Mouse (Mus musculus) spleen, adult 2 months (tissue): ENCODE measurements around the gene Emp3. TPM values are rescaled to one million over a fixed set of nuclear protein-coding genes. Genes with fewer than 3 reads are reported as not detected.
A peak's percentile ranks its signal among the peaks of the same experiment; 100 is the strongest.
"Not testable (repeated sequence)": the region's sequence is repeated elsewhere in the genome, so short reads cannot be mapped to it uniquely, and the experiment has no call there.

ENCODE experiments used
- DNase-seq, 2 experiments: peaks; one replicate each; pipeline versions ENCODE4 v3.0.0 to v3.0.0-alpha.2; 2012 to 2021; ENCODE audit warnings: low spot score in 2 of 2, low read depth in 1 of 2
- H3K27ac ChIP-seq: fragments of 200-500 bp; 2 replicates; pipeline ENCODE4 v1.5.1; 2012; ENCODE audit warnings: low read length, inconsistent platforms; ENCODE audit not compliant: insufficient read depth
- H3K27me3 ChIP-seq: fragments of 200-500 bp; 2 replicates; pipeline ENCODE4 v1.6.1; 2012; ENCODE audit warnings: mild to moderate bottlenecking, moderate library complexity, low read length, inconsistent platforms; ENCODE audit not compliant: control insufficient read depth, insufficient read depth
- H3K36me3 ChIP-seq: fragments of 200-500 bp; 2 replicates; pipeline ENCODE4 v1.6.1; 2012; ENCODE audit warnings: mild to moderate bottlenecking, low read length, inconsistent platforms; ENCODE audit not compliant: control insufficient read depth, insufficient read depth
- H3K4me1 ChIP-seq: fragments of 200-500 bp; 2 replicates; pipeline ENCODE4 v1.6.1; 2011; ENCODE audit warnings: inconsistent platforms; ENCODE audit not compliant: control insufficient read depth, insufficient read depth, insufficient read length
- H3K4me3 ChIP-seq: fragments of 200-500 bp; 2 replicates; pipeline ENCODE4 v1.5.1; 2011; ENCODE audit warnings: mild to moderate bottlenecking, inconsistent platforms; ENCODE audit not compliant: insufficient read depth, insufficient read length; ENCODE audit errors: extremely low read depth
- CTCF ChIP-seq: fragments of 200-500 bp; IDR thresholded peaks from 2 replicates; pipeline ENCODE4 v1.5.1; 2011; ENCODE audit warnings: mild to moderate bottlenecking, inconsistent platforms; ENCODE audit not compliant: insufficient read depth, insufficient read length, insufficient replicate concordance; ENCODE audit errors: extremely low read depth
- POLR2A ChIP-seq: fragments of 200-500 bp; IDR thresholded peaks from 2 replicates; pipeline ENCODE4 v1.6.1; 2011; ENCODE audit warnings: low read depth, low read length, inconsistent platforms
- WGBS: fragments of 180-500 bp; shearing (Covaris S2); methylation state at CpG from one replicate; pipeline ENCODE4 v1.1.7; 2018; 5-methylcytosine and 5-hydroxymethylcytosine counted together
- polyA plus RNA-seq: library from polyadenylated mRNA; depleted of rRNA; stranded (reverse); fragments of >200 nt; gene quantifications from 2 replicates; pipeline ENCODE4 v1.2.3, GENCODE M21; 2012

Emp3 gene
- polyA plus RNA-seq, 1 experiment, result 245 TPM

DNA sequence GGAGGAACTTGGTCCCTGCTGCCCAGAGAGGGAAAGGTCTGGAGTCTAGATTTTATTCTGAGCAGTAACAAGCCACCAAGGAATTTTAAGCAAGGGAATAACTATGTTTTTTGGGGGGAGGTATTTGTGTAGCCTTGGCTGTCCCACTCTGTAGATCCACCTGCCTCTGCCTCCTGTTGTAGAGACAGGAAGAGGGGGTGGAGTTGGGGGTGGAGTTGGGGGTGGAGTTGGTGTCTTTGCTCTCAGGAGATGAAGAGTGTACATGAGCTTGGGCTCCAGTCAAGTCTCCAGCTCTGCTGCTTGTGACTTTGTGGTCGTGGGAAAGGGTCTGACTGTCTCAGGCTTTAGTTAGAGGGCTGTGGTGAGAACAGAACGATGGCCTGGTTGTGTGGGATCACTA lies 40.2 kb downstream of the Emp3 start:
- TF ChIP-seq CTCF (no peak), POLR2A (no peak)
- H3K36me3 ChIP-seq, result peaks cover 42% of the 10 kb centered on the region

DNA sequence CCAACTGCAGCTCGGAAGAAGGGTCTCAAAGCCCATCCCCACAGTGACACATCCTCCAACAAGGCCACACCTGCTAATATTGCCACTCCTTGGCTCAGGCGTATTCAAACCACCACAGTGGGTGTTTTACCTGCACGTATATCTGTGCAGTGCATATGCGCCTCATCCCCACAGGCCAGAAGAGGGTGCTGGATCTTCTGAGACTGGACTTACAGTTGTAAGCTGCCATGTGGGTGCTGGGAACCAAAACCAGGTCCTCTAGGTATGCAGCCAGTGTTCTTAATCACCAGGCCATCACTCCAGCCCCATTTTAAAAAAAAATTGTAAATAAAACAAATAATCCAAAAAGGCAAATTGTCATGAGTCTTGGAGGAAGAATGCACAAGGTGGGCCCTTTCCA lies 40.7 kb downstream of the Emp3 start:
- Histone ChIP-seq H3K27ac (no peak overlapping the region), H3K36me3 (peaks cover 45% of the 10 kb centered on the region), H3K4me1 (no peaks in the 10 kb centered on the region), H3K4me3 (no peak overlapping the region), H3K27me3 (no peaks in the 10 kb centered on the region)
- no peak for TF ChIP-seq CTCF
- TF ChIP-seq POLR2A, result no peak
- WGBS, result 96% methylated on average over 4 of the region's 4 CpGs
- DNase-seq, result no peak

More for the DNA sequence above, 40.2 kb downstream of the Emp3 start:
- Histone ChIP-seq H3K4me1 (no peaks in the 10 kb centered on the region), H3K27me3 (no peaks in the 10 kb centered on the region), H3K4me3 (no peak overlapping the region), H3K27ac (no peak overlapping the region)
- WGBS, result 92% methylated on average over 2 of the region's 2 CpGs
- no peak for DNase-seq

DNA sequence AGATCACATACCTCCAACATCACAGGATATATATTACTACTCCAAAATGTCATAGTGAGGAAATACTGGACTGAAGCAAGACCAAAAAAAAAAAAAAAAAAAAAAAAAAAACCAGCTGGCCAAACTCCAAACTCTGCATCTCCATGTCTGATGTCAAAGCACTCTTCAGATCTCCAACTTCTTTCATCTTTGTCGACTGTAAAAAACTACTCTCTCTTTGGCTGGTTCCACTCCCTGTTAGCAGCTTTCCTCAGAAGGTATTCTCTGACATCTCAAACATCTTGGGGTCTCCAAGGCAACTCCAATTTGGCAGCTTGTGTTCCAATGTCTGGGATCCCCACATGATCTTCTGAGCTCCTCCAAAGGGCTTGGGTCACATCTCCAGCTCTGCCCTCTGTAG lies 42.9 kb downstream of the Emp3 start, which contains the start of gene Grin2d:
Gene Grin2d, minus strand, starts transcription at position 101 of the 400 bp plus-strand sequence.
- WGBS, result 75% methylated on average over 1 of the region's 1 CpGs
- H3K36me3 ChIP-seq, result peaks cover 45% of the 10 kb centered on the region
- DNase-seq, H3K27ac ChIP-seq, H3K4me3 ChIP-seq, H3K4me1 ChIP-seq, H3K27me3 ChIP-seq: not testable (repeated sequence)

DNA sequence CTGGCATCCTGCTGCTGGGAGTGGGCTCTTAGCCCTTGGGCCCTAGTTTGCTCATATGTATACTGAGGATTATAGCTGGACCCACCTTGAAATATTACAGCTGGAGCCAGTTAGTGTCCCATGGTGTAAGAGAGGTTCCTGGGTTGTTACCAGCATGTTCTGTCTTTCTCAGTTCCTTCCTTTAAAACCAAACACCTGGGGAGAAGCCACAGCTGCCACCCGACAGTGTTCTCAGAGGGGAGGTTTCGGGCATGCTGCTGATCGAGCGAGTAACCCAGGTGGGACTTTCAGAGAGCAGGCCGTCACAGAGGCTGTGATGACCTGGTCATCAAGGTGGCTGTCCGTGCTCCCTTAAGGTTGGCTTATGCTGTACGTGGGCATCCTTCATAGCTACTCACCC lies 44.3 kb downstream of the Emp3 start:
- Histone ChIP-seq H3K36me3 (peaks cover 33% of the 10 kb centered on the region), H3K4me1 (peaks cover 4% of the 10 kb centered on the region; the same call in 1 of the 2 replicates), H3K4me3 (no peak overlapping the region), H3K27me3 (no peaks in the 10 kb centered on the region), H3K27ac (no peak overlapping the region)
- no peak for TF ChIP-seq POLR2A
- TF ChIP-seq CTCF, result no peak
- WGBS, result 66% methylated on average over 7 of the region's 7 CpGs
- no peak for DNase-seq

DNA sequence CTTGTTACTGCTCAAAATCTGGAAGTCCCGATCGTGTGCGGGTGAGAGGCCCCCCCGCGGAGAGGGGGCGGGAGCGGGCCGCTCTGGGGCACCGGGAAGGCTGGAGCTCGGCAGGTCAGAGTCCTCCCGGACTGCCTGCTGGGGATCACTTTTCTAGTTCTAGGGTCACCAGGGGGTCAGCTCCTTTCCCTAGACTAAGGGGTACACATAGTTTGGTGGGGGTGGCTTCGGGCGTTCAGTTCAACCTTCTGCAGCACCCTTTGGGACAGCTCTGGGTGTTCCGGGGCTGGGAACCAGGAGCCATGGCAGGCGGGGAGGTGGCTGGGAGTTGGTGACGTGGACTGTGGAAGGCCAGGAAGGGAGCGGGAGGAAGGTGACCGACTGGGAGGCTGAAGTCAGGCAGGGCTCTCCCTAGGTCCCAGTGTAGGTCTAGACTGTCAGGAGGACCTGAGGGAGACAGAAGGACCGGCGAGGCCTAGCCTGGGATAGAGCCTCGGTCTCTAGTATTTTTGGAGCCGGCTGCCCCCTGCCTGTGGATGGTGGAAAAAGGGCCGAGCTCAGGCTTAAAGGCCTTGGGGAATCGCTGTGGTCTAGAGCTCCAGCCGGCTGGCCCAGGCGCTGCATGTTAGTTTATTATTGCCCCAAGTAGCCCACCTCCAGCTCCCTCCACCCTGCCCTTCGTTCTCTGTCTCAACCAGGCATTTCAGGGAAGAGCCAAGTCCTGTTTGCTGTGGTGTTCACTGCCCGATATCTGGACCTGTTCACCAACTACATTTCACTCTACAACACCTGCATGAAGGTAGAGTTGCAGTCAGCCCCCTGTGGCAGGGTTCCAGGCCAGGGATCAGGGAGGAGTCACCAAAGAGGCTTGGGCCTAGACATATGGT lies 47.9 kb downstream of the Emp3 start:
- peak; percentile 26 to 39 for DNase-seq
- TF ChIP-seq POLR2A, result no peak
- TF ChIP-seq CTCF, result no peak
- peak overlapping the region; percentile 89 for H3K27ac ChIP-seq
- 3% methylated on average over 28 of the region's 28 CpGs for whole genome bisulfite sequencing
- peaks cover 15% of the 10 kb centered on the region for H3K27me3 ChIP-seq
- H3K4me3 ChIP-seq, result peak overlapping the region; percentile 92
- H3K36me3 ChIP-seq, result peaks cover 22% of the 10 kb centered on the region
- H3K4me1 ChIP-seq, result peaks cover 7% of the 10 kb centered on the region; the same call in 1 of the 2 replicates

DNA sequence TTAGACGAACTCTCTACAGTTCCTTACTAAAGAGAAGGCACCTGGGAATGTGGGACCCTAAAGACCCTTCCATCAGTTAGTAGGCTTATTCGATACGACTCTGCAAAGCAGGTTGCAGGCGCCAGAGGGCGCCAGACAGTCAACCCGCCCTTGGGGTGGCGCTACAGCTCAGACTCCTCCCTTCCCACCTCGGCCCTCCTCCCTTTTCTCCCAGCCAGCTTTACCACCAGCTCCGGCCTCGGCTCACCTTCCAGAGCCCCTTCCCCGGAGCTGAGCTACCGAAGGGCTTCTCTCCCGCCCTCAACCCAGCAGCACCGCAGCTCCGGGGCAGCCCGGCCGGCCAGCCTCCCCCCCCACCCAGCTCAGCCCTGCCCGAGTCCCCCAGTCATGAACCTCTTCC lies 48.6 kb downstream of the Emp3 start, which contains the start of gene Kdelr1:
Gene Kdelr1, plus strand, starts transcription at position 149 of the 400 bp plus-strand sequence.
- 0% methylated on average over 15 of the region's 18 CpGs for WGBS
- H3K36me3 ChIP-seq, result peaks cover 20% of the 10 kb centered on the region
- DNase-seq, result peak; percentile 71 to 88
- H3K27me3 ChIP-seq, result peaks cover 15% of the 10 kb centered on the region
- peak within 1 kb of the TSS; percentile 89 for H3K27ac ChIP-seq
- TF ChIP-seq CTCF (peak; percentile 99), POLR2A (no peak; the same call in 1 of the 2 replicates)
- H3K4me3 ChIP-seq, result peak within 1 kb of the TSS; percentile 92
- peaks cover 7% of the 10 kb centered on the region; the same call in 1 of the 2 replicates for H3K4me1 ChIP-seq
